Mouse (Mus musculus) liver, embryonic 16.5 days (tissue): ENCODE data around the gene Sdhd. TPM values are rescaled to one million over a fixed set of nuclear protein-coding genes. Genes with fewer than 3 reads are reported as not detected.
"Not testable (repeated sequence)": the region's sequence is repeated elsewhere in the genome, so short reads cannot be mapped to it uniquely, and the experiment has no call there.

Experiments used
- ATAC-seq: fragments of 200-750 bp; cut with Nextera tagmentation; 2 replicates; pipeline ENCODE4 v1.8.0; 2017; ENCODE audit warnings: low read depth, mild to moderate bottlenecking, moderate number of reproducible peaks, moderate library complexity
- H3K27ac ChIP-seq: fragments of 300-500 bp; sonication (generic); 2 replicates; pipeline ENCODE4 v1.5.1; 2014; ENCODE audit warnings: mild to moderate bottlenecking, low read length
- H3K27me3 ChIP-seq: fragments of 300-500 bp; sonication (generic); 2 replicates; pipeline ENCODE4 v1.6.1; 2014; ENCODE audit warnings: low read depth, low read length, mixed read lengths; ENCODE audit not compliant: control insufficient read depth, insufficient read depth
- H3K36me3 ChIP-seq: fragments of 300-500 bp; sonication (generic); 2 replicates; pipeline ENCODE4 v1.6.1; 2014; ENCODE audit warnings: mild to moderate bottlenecking; ENCODE audit not compliant: control insufficient read depth, insufficient read depth
- H3K4me1 ChIP-seq: fragments of 300-500 bp; sonication (generic); 2 replicates; pipeline ENCODE4 v1.6.1; 2014; ENCODE audit warnings: low read depth, low read length, mixed read lengths; ENCODE audit not compliant: control insufficient read depth
- H3K4me2 ChIP-seq: fragments of 300-500 bp; sonication (generic); 2 replicates; pipeline ENCODE4 v1.6.1; 2014; ENCODE audit warnings: low read depth, low read length, mixed read lengths
- H3K4me3 ChIP-seq: fragments of 300-500 bp; sonication (generic); 2 replicates; pipeline ENCODE4 v1.5.1; 2014; ENCODE audit warnings: low read depth, mild to moderate bottlenecking, low read length
- H3K9ac ChIP-seq: fragments of 300-500 bp; sonication (generic); 2 replicates; pipeline ENCODE4 v1.6.1; 2014; ENCODE audit warnings: low read depth, low read length
- H3K9me3 ChIP-seq: fragments of 300-500 bp; sonication (generic); replicated peaks from 2 replicates; pipeline ENCODE4 v1.6.1; 2016; ENCODE audit warnings: low read length; ENCODE audit not compliant: control insufficient read depth
- WGBS: fragments of 180-500 bp; shearing (Covaris S2); extraction: QIAGEN DNeasy Blood & Tissue Kit; methylation state at CpG from one replicate; pipeline ENCODE4 v1.1.7; 2014; ENCODE audit not compliant: insufficient replicate concordance; 5-methylcytosine and 5-hydroxymethylcytosine counted together
- polyA plus RNA-seq: library from polyadenylated mRNA; unstranded; fragments of >200 nt; fragmentation: Nextera tagmentation; extraction: Ambion mirVana; gene quantifications from 2 replicates; pipeline ENCODE4 v1.2.1, GENCODE M21; 2015

Sdhd gene
- 308 and 319 TPM in 2 replicates for polyA plus RNA-seq

GRCm38 (mm10) chr9:50603189-50603997, at the start of gene Sdhd, which contains the start of gene Timm8b:
TSS of gene Sdhd (minus strand) at chr9:50603812.
TSS of gene Timm8b (plus strand) at chr9:50603910.
- H3K4me3 ChIP-seq: peak within 1 kb of the TSS; percentile 90
- under 1% methylated on average over 48 of the region's 48 CpGs for WGBS
- peaks cover 26% of the 10 kb centered on the region for H3K36me3 ChIP-seq
- peak within 1 kb of the TSS; percentile 93 for H3K4me2 ChIP-seq
- no peaks in the 10 kb centered on the region for H3K27me3 ChIP-seq
- H3K9me3 ChIP-seq: no peaks in the 10 kb centered on the region
- peak within 1 kb of the TSS; percentile 89 for H3K27ac ChIP-seq
- ATAC-seq: peak; percentile 94
- peaks cover 30% of the 10 kb centered on the region for H3K4me1 ChIP-seq
- peak within 1 kb of the TSS; percentile 92 for H3K9ac ChIP-seq

GRCm38 (mm10) chr9:50650503-50650902, 46.9 kb upstream of the Sdhd start:
- Histone ChIP-seq H3K4me1 (peaks cover 8% of the 10 kb centered on the region), H3K27me3 (no peaks in the 10 kb centered on the region), H3K9me3 (no peaks in the 10 kb centered on the region), H3K4me3 (no peak overlapping the region), H3K27ac (no peak overlapping the region), H3K36me3 (peaks cover 31% of the 10 kb centered on the region), H3K9ac (no peak overlapping the region), H3K4me2 (peak overlapping the region; percentile 10; the same call in 1 of the 2 replicates)
- ATAC-seq: peak; percentile 80
- 56% methylated on average over 10 of the region's 10 CpGs for WGBS

- WGBS: 78% methylated on average over 10 of the region's 10 CpGs
- no peak overlapping the region for H3K4me3 ChIP-seq
- H3K27ac ChIP-seq: no peak overlapping the region
- no peaks in the 10 kb centered on the region for H3K27me3 ChIP-seq
- no peak overlapping the region for H3K9ac ChIP-seq
- no peak overlapping the region for H3K4me2 ChIP-seq
- H3K9me3 ChIP-seq: no peaks in the 10 kb centered on the region
- no peak for ATAC-seq
- H3K4me1 ChIP-seq: peaks cover 8% of the 10 kb centered on the region
- peaks cover 32% of the 10 kb centered on the region for H3K36me3 ChIP-seq
Measured at GRCm38 (mm10) chr9:50646826-50647370, 43.3 kb upstream of the Sdhd start.

GRCm38 (mm10) chr9:50634270-50634669, 30.7 kb upstream of the Sdhd start:
- Histone ChIP-seq H3K27me3 (no peaks in the 10 kb centered on the region), H3K4me2 (no peak overlapping the region), H3K36me3 (peaks cover 3% of the 10 kb centered on the region; the same call in 1 of the 2 replicates), H3K27ac (no peak overlapping the region), H3K4me1 (no peaks in the 10 kb centered on the region), H3K4me3 (no peak overlapping the region), H3K9ac (no peak overlapping the region), H3K9me3 (no peaks in the 10 kb centered on the region)
- ATAC-seq: no peak
- WGBS: 84% methylated on average over 11 of the region's 11 CpGs

GRCm38 (mm10) chr9:50633059-50633458, 29.4 kb upstream of the Sdhd start:
- ATAC-seq: no peak
- WGBS: 39% methylated on average over 2 of the region's 2 CpGs
- H3K9me3 ChIP-seq: no peaks in the 10 kb centered on the region
- H3K27me3 ChIP-seq: no peaks in the 10 kb centered on the region
- H3K9ac ChIP-seq: no peak overlapping the region
- no peak overlapping the region for H3K4me2 ChIP-seq
- no peaks in the 10 kb centered on the region for H3K4me1 ChIP-seq
- peaks cover 3% of the 10 kb centered on the region; the same call in 1 of the 2 replicates for H3K36me3 ChIP-seq
- H3K4me3 ChIP-seq: no peak overlapping the region
- no peak overlapping the region for H3K27ac ChIP-seq

GRCm38 (mm10) chr9:50632016-50632688, 28.5 kb upstream of the Sdhd start:
- WGBS: 68% methylated on average over 6 of the region's 6 CpGs
- Histone ChIP-seq H3K4me1 (no peaks in the 10 kb centered on the region), H3K27ac (no peak overlapping the region), H3K9ac (no peak overlapping the region), H3K4me3 (no peak overlapping the region), H3K9me3 (no peaks in the 10 kb centered on the region), H3K4me2 (no peak overlapping the region), H3K27me3 (no peaks in the 10 kb centered on the region), H3K36me3 (peaks cover under 1% of the 10 kb centered on the region; the same call in 1 of the 2 replicates)
- ATAC-seq: no peak

GRCm38 (mm10) chr9:50630903-50631302, 27.3 kb upstream of the Sdhd start:
- not testable (repeated sequence) for ATAC-seq

GRCm38 (mm10) chr9:50617794-50618330, 14.2 kb upstream of the Sdhd start:
- H3K9me3 ChIP-seq: no peaks in the 10 kb centered on the region
- H3K27ac ChIP-seq: no peak overlapping the region
- no peak for ATAC-seq
- H3K4me3 ChIP-seq: peak overlapping the region; percentile 98
- peaks cover 10% of the 10 kb centered on the region for H3K36me3 ChIP-seq
- H3K9ac ChIP-seq: no peak overlapping the region
- 51% methylated on average over 9 of the region's 9 CpGs for WGBS
- peak overlapping the region; percentile 79 for H3K4me2 ChIP-seq
- peaks cover 8% of the 10 kb centered on the region for H3K4me1 ChIP-seq
- no peaks in the 10 kb centered on the region for H3K27me3 ChIP-seq

More at GRCm38 (mm10) chr9:50630903-50631302, 27.3 kb upstream of the Sdhd start:
- not testable (repeated sequence) for H3K4me1 ChIP-seq, H3K27me3 ChIP-seq, H3K9ac ChIP-seq, H3K36me3 ChIP-seq, H3K4me2 ChIP-seq, H3K27ac ChIP-seq, H3K9me3 ChIP-seq, H3K4me3 ChIP-seq
- WGBS: 87% methylated on average over 6 of the region's 8 CpGs
